Comparison of ENCODE assay signal across 8 mouse cellular contexts in genomic region chr15:12268021-12268420, GRCm38 (mm10). TPM values are rescaled to one million over a fixed set of nuclear protein-coding genes. Genes with fewer than 3 reads are reported as not detected.
DNase-seq lines count a peak whose midpoint lies in the region; ATAC-seq and TF ChIP-seq lines count a peak whose summit lies in the region.

No protein-coding gene starts in this region.

- peak; percentile 63 for ATAC-seq in midbrain, embryonic 11.5 days (ENCODE audit: low FRiP score)

- H3K27me3 ChIP-seq in midbrain, embryonic 11.5 days (ENCODE audit: control insufficient read depth, insufficient read depth, low read length): no peaks in the 10 kb centered on the region

- no peaks in the 10 kb centered on the region for H3K9me3 ChIP-seq in midbrain, embryonic 11.5 days (ENCODE audit: control insufficient read depth, low read length)

- H3K9ac ChIP-seq in midbrain, embryonic 11.5 days (ENCODE audit: low read length): no peak overlapping the region

- peaks cover 15% of the 10 kb centered on the region for H3K36me3 ChIP-seq in midbrain, embryonic 11.5 days (ENCODE audit: control insufficient read depth, insufficient read depth, low read length)

- intact Hi-C loops in gastrocnemius, postnatal 14 days (cut with DNase I; ENCODE audit: low total_unique reads): loop anchor here (5.0 kb wide), 1 partner anchor 71 kb away; no protein-coding TSS in a partner anchor
- intact Hi-C loops in left cerebral cortex, postnatal 36 days (cut with DNase I): loop anchor here (1.0 to 5.0 kb wide), 2 partner anchors 72 to 296 kb away; no protein-coding TSS in a partner anchor

- no peak overlapping the region for H3K4me3 ChIP-seq in cortical plate, adult 2 months (ENCODE audit: insufficient read depth, low read length)
- no peak overlapping the region for H3K4me3 ChIP-seq in midbrain, embryonic 11.5 days (ENCODE audit: low read depth, low read length)

- H3K4me2 ChIP-seq in midbrain, embryonic 11.5 days: no peak overlapping the region

- peak; percentile 88 for TF ChIP-seq CTCF in cortical plate, adult 2 months (IDR thresholded peaks at IDR 0.05; ENCODE audit: extremely low read depth, insufficient read depth, low read length)

- H3K4me1 ChIP-seq in cortical plate, adult 2 months (ENCODE audit: control insufficient read depth, insufficient read depth, low read length): no peaks in the 10 kb centered on the region
- no peaks in the 10 kb centered on the region for H3K4me1 ChIP-seq in midbrain, embryonic 11.5 days (ENCODE audit: control insufficient read depth, insufficient read depth, low read length)

- no peak overlapping the region for H3K27ac ChIP-seq in cortical plate, adult 2 months (ENCODE audit: insufficient read depth, low read length)
- H3K27ac ChIP-seq in midbrain, embryonic 11.5 days (ENCODE audit: low read depth, low read length): no peak overlapping the region

- DNase-seq in urinary bladder, adult 18-20 months (ENCODE audit: low spot score in 2 of 2): peak; percentile 49 to 50
- no peak for DNase-seq in urinary bladder, postnatal 10 days (ENCODE audit: low spot score)
- DNase-seq in gastrocnemius, postnatal 14 days: peak; percentile 69
- peak; percentile 45 for DNase-seq in kidney, adult 11 months
- peak; percentile 49 to 58 for DNase-seq in left cerebral cortex, postnatal 36 days (ENCODE audit: low spot score in 2 of 2)
- DNase-seq in midbrain, embryonic 11.5 days (ENCODE audit: low spot score, missing footprints): peak; percentile 87
- DNase-seq in skeletal muscle tissue, adult 2 months (ENCODE audit: low read depth, low spot score): peak; percentile 36

- WGBS in midbrain, embryonic 11.5 days: 61% methylated on average over 1 of the region's 1 CpGs

- TF ChIP-seq POLR2A in cortical plate, adult 2 months (IDR thresholded peaks at IDR 0.05; ENCODE audit: extremely low read depth, insufficient read depth, low read length): no peak

RNA-seq across cellular contexts. Expression of gene Golph3, which starts 53.2 kb away (rescaled TPM):
- polyA plus RNA-seq in cortical plate, adult 2 months (2012; rRNA removed): 78.3 and 81.6 TPM in 2 replicates
- 10 to 100 TPM; 59.5 to 59.7 TPM for total RNA-seq in gastrocnemius, postnatal 14 days (2021)
- 100 to 1,000 TPM; 106 to 114 TPM for total RNA-seq in left cerebral cortex, postnatal 36 days (2021)
- 114 and 118 TPM in 2 replicates for polyA plus RNA-seq in midbrain, embryonic 11.5 days (2014; fragmentation: Nextera tagmentation; extraction: Ambion mirVana)

RNA-seq across cellular contexts. Expression of gene 1810049J17Rik, which starts 53.7 kb away (rescaled TPM):
- polyA plus RNA-seq in cortical plate, adult 2 months (2012; rRNA removed): not detected in 2 replicates
- total RNA-seq in gastrocnemius, postnatal 14 days (2021): not detected
- 1 to 10 TPM; 1.0 to 1.1 TPM for total RNA-seq in left cerebral cortex, postnatal 36 days (2021)
- polyA plus RNA-seq in midbrain, embryonic 11.5 days (2014; fragmentation: Nextera tagmentation; extraction: Ambion mirVana): 0.94 and 2.5 TPM in 2 replicates
